Mouse (Mus musculus): ENCODE measurements around the gene Szrd1.
A peak's percentile ranks its signal among the peaks of the same experiment; 100 is the strongest.

Gene Szrd1

GRCm38 (mm10) chr4:141066709-141067515, 72.7 kb downstream of the Szrd1 start:
- peak; percentile 83 to 88 for DNase-seq

- DNase-seq = peak; percentile 82 to 87
Observed at GRCm38 (mm10) chr4:141065123-141065522, 74.5 kb downstream of the Szrd1 start.

GRCm38 (mm10) chr4:141064104-141064659, 75.4 kb downstream of the Szrd1 start:
- DNase-seq = no peak

All from kidney, adult 8-10 months (tissue).